Mouse (Mus musculus): ENCODE measurements at regions not wholly inside any gene's neighbourhood (a gene's known extent, or its start where the extent isn't known, plus 50 kb on each side); places are given as distances from the start of the nearest gene placed in this dataset.

- H3K9ac ChIP-seq, result no peak overlapping the region
- H3K4me2 ChIP-seq, result no peak overlapping the region
- no peaks in the 10 kb centered on the region for H3K9me3 ChIP-seq (replicated peaks)
- ATAC-seq (ENCODE audit: insufficient read depth), result no peak
- H3K4me3 ChIP-seq (replicated peaks), result no peak overlapping the region
- WGBS (ENCODE audit: insufficient replicate concordance), result 34% methylated on average over 6 of the region's 6 CpGs
- no peaks in the 10 kb centered on the region for H3K36me3 ChIP-seq (replicated peaks)
- H3K4me1 ChIP-seq (replicated peaks), result no peaks in the 10 kb centered on the region
- no peaks in the 10 kb centered on the region for H3K27me3 ChIP-seq
- no peak overlapping the region for H3K27ac ChIP-seq (replicated peaks)
Measured at GRCm38 (mm10) chr11:112345133-112345532, 436.9 kb upstream of the Sox9 start.

- Histone ChIP-seq H3K9me3 (replicated peaks) (no peaks in the 10 kb centered on the region), H3K9ac (no peak overlapping the region), H3K36me3 (replicated peaks) (no peaks in the 10 kb centered on the region), H3K27me3 (no peaks in the 10 kb centered on the region), H3K4me2 (no peak overlapping the region), H3K27ac (replicated peaks) (no peak overlapping the region), H3K4me3 (replicated peaks) (no peak overlapping the region), H3K4me1 (replicated peaks) (no peaks in the 10 kb centered on the region)
- no peak for ATAC-seq (ENCODE audit: insufficient read depth)
- WGBS (ENCODE audit: insufficient replicate concordance), result 50% methylated on average over 3 of the region's 3 CpGs
Measured at GRCm38 (mm10) chr11:112345586-112345985, 436.4 kb upstream of the Sox9 start.

GRCm38 (mm10) chr11:112346089-112346488, 435.9 kb upstream of the Sox9 start:
- H3K4me1 ChIP-seq (replicated peaks), result no peaks in the 10 kb centered on the region
- WGBS (ENCODE audit: insufficient replicate concordance), result 69% methylated on average over 3 of the region's 3 CpGs
- no peak for ATAC-seq (ENCODE audit: insufficient read depth)
- no peak overlapping the region for H3K9ac ChIP-seq
- no peak overlapping the region for H3K4me3 ChIP-seq (replicated peaks)
- H3K27ac ChIP-seq (replicated peaks), result no peak overlapping the region
- no peaks in the 10 kb centered on the region for H3K27me3 ChIP-seq
- H3K9me3 ChIP-seq (replicated peaks), result no peaks in the 10 kb centered on the region
- no peak overlapping the region for H3K4me2 ChIP-seq
- no peaks in the 10 kb centered on the region for H3K36me3 ChIP-seq (replicated peaks)

GRCm38 (mm10) chr11:112346532-112346931, 435.5 kb upstream of the Sox9 start:
- Histone ChIP-seq H3K27ac (replicated peaks) (no peak overlapping the region), H3K4me3 (replicated peaks) (no peak overlapping the region), H3K36me3 (replicated peaks) (no peaks in the 10 kb centered on the region), H3K4me2 (no peak overlapping the region), H3K9me3 (replicated peaks) (no peaks in the 10 kb centered on the region), H3K9ac (no peak overlapping the region), H3K27me3 (no peaks in the 10 kb centered on the region), H3K4me1 (replicated peaks) (no peaks in the 10 kb centered on the region)
- no peak for ATAC-seq (ENCODE audit: insufficient read depth)
- WGBS (ENCODE audit: insufficient replicate concordance), result 64% methylated on average over 7 of the region's 7 CpGs

GRCm38 (mm10) chr11:112355311-112355710, 426.7 kb upstream of the Sox9 start:
- Histone ChIP-seq H3K36me3 (replicated peaks) (no peaks in the 10 kb centered on the region), H3K4me3 (replicated peaks) (no peak overlapping the region), H3K4me1 (replicated peaks) (no peaks in the 10 kb centered on the region), H3K4me2 (no peak overlapping the region), H3K27ac (replicated peaks) (no peak overlapping the region), H3K27me3 (no peaks in the 10 kb centered on the region), H3K9ac (no peak overlapping the region), H3K9me3 (replicated peaks) (no peaks in the 10 kb centered on the region)
- 68% methylated on average over 3 of the region's 3 CpGs for WGBS (ENCODE audit: insufficient replicate concordance)
- ATAC-seq (ENCODE audit: insufficient read depth), result no peak

GRCm38 (mm10) chr11:112366715-112367114, 415.3 kb upstream of the Sox9 start:
- H3K9ac ChIP-seq, result no peak overlapping the region
- no peak overlapping the region for H3K4me3 ChIP-seq (replicated peaks)
- H3K4me2 ChIP-seq, result no peak overlapping the region
- no peaks in the 10 kb centered on the region for H3K9me3 ChIP-seq (replicated peaks)
- H3K4me1 ChIP-seq (replicated peaks), result no peaks in the 10 kb centered on the region
- H3K27ac ChIP-seq (replicated peaks), result no peak overlapping the region
- H3K27me3 ChIP-seq, result no peaks in the 10 kb centered on the region
- H3K36me3 ChIP-seq (replicated peaks), result no peaks in the 10 kb centered on the region
- WGBS (ENCODE audit: insufficient replicate concordance), result 51% methylated on average over 4 of the region's 4 CpGs
- no peak for ATAC-seq (ENCODE audit: insufficient read depth)

GRCm38 (mm10) chr11:112370941-112371340, 411.1 kb upstream of the Sox9 start:
- H3K27ac ChIP-seq (replicated peaks), result no peak overlapping the region
- 70% methylated on average over 4 of the region's 4 CpGs for WGBS (ENCODE audit: insufficient replicate concordance)
- no peaks in the 10 kb centered on the region for H3K4me1 ChIP-seq (replicated peaks)
- ATAC-seq (ENCODE audit: insufficient read depth), result no peak
- H3K9ac ChIP-seq, result no peak overlapping the region
- no peaks in the 10 kb centered on the region for H3K9me3 ChIP-seq (replicated peaks)
- H3K4me2 ChIP-seq, result no peak overlapping the region
- H3K4me3 ChIP-seq (replicated peaks), result no peak overlapping the region
- H3K36me3 ChIP-seq (replicated peaks), result no peaks in the 10 kb centered on the region
- no peaks in the 10 kb centered on the region for H3K27me3 ChIP-seq

GRCm38 (mm10) chr11:112400069-112400468, 382.0 kb upstream of the Sox9 start:
- 62% methylated on average over 3 of the region's 3 CpGs for WGBS (ENCODE audit: insufficient replicate concordance)
- Histone ChIP-seq H3K4me2 (no peak overlapping the region), H3K36me3 (replicated peaks) (no peaks in the 10 kb centered on the region), H3K9me3 (replicated peaks) (no peaks in the 10 kb centered on the region), H3K27me3 (no peaks in the 10 kb centered on the region), H3K4me1 (replicated peaks) (no peaks in the 10 kb centered on the region), H3K4me3 (replicated peaks) (no peak overlapping the region), H3K9ac (no peak overlapping the region), H3K27ac (replicated peaks) (no peak overlapping the region)
- no peak for ATAC-seq (ENCODE audit: insufficient read depth)

- H3K9me3 ChIP-seq (replicated peaks), result no peaks in the 10 kb centered on the region
- no peak overlapping the region for H3K4me2 ChIP-seq
- no peaks in the 10 kb centered on the region for H3K27me3 ChIP-seq
- no peak overlapping the region for H3K27ac ChIP-seq (replicated peaks)
- WGBS (ENCODE audit: insufficient replicate concordance), result 77% methylated on average over 8 of the region's 8 CpGs
- no peaks in the 10 kb centered on the region for H3K4me1 ChIP-seq (replicated peaks)
- no peak overlapping the region for H3K9ac ChIP-seq
- no peak overlapping the region for H3K4me3 ChIP-seq (replicated peaks)
- ATAC-seq (ENCODE audit: insufficient read depth), result no peak
- H3K36me3 ChIP-seq (replicated peaks), result no peaks in the 10 kb centered on the region
Measured at GRCm38 (mm10) chr11:112407681-112408080, 374.3 kb upstream of the Sox9 start.

GRCm38 (mm10) chr11:112412434-112412833, 369.6 kb upstream of the Sox9 start:
- no peaks in the 10 kb centered on the region for H3K27me3 ChIP-seq
- H3K4me3 ChIP-seq (replicated peaks), result no peak overlapping the region
- no peaks in the 10 kb centered on the region for H3K9me3 ChIP-seq (replicated peaks)
- 35% methylated on average over 4 of the region's 4 CpGs for WGBS (ENCODE audit: insufficient replicate concordance)
- no peak overlapping the region for H3K4me2 ChIP-seq
- H3K36me3 ChIP-seq (replicated peaks), result no peaks in the 10 kb centered on the region
- H3K9ac ChIP-seq, result no peak overlapping the region
- H3K4me1 ChIP-seq (replicated peaks), result no peaks in the 10 kb centered on the region
- ATAC-seq (ENCODE audit: insufficient read depth), result no peak
- no peak overlapping the region for H3K27ac ChIP-seq (replicated peaks)

GRCm38 (mm10) chr11:112442639-112443038, 339.4 kb upstream of the Sox9 start:
- no peak overlapping the region for H3K4me3 ChIP-seq (replicated peaks)
- no peaks in the 10 kb centered on the region for H3K36me3 ChIP-seq (replicated peaks)
- H3K27me3 ChIP-seq, result no peaks in the 10 kb centered on the region
- no peak overlapping the region for H3K4me2 ChIP-seq
- no peaks in the 10 kb centered on the region for H3K9me3 ChIP-seq (replicated peaks)
- H3K9ac ChIP-seq, result no peak overlapping the region
- no peak for ATAC-seq (ENCODE audit: insufficient read depth)
- 23% methylated on average over 1 of the region's 1 CpGs for WGBS (ENCODE audit: insufficient replicate concordance)
- no peaks in the 10 kb centered on the region for H3K4me1 ChIP-seq (replicated peaks)
- no peak overlapping the region for H3K27ac ChIP-seq (replicated peaks)

GRCm38 (mm10) chr11:112443890-112444289, 338.1 kb upstream of the Sox9 start:
- H3K9ac ChIP-seq, result no peak overlapping the region
- no peaks in the 10 kb centered on the region for H3K27me3 ChIP-seq
- H3K36me3 ChIP-seq (replicated peaks), result no peaks in the 10 kb centered on the region
- H3K4me2 ChIP-seq, result no peak overlapping the region
- WGBS (ENCODE audit: insufficient replicate concordance), result 66% methylated on average over 4 of the region's 4 CpGs
- no peaks in the 10 kb centered on the region for H3K9me3 ChIP-seq (replicated peaks)
- no peak overlapping the region for H3K27ac ChIP-seq (replicated peaks)
- H3K4me3 ChIP-seq (replicated peaks), result no peak overlapping the region
- no peak for ATAC-seq (ENCODE audit: insufficient read depth)
- H3K4me1 ChIP-seq (replicated peaks), result no peaks in the 10 kb centered on the region
